Comparison of ENCODE assay signal across 1 mouse cellular context in genomic region chr16:18796645-18797044, GRCm38 (mm10).
TF ChIP-seq lines count a peak whose summit lies in the region.

No protein-coding gene starts in this region.

TF ChIP-seq in myocyte, 11 proteins besides CTCF, POLR2A, EP300 and RAD21:
- TF ChIP-seq SRF (IDR thresholded peaks at IDR 0.05; ENCODE audit: control insufficient read depth, insufficient read length, low read depth) = no peak
- TF ChIP-seq USF1 (IDR thresholded peaks at IDR 0.05; ENCODE audit: low read depth) = no peak
- TF ChIP-seq MAX (IDR thresholded peaks at IDR 0.05; ENCODE audit: low read depth) = no peak
- TF ChIP-seq MYOG (IDR thresholded peaks at IDR 0.05; ENCODE audit: control insufficient read depth in 1 of 3, insufficient read depth in 1 of 3, insufficient read length in 2 of 3, low read depth in 2 of 3) = no peak
- no peak for TF ChIP-seq TCF12 (IDR thresholded peaks at IDR 0.05; ENCODE audit: insufficient read depth, poor library complexity, severe bottlenecking)
